Mouse (Mus musculus) embryo, embryonic 11.5 days (tissue): Measurements from ENCODE around the gene Trim30d.
"Not testable (repeated sequence)": the region's sequence is repeated elsewhere in the genome, so short reads cannot be mapped to it uniquely, and the experiment has no call there.

Experiments
- DNase-seq: peaks from one replicate; pipeline ENCODE4 v3.0.0-alpha.2; 2012; ENCODE audit warnings: low read depth, low spot score

The Trim30d gene

DNA sequence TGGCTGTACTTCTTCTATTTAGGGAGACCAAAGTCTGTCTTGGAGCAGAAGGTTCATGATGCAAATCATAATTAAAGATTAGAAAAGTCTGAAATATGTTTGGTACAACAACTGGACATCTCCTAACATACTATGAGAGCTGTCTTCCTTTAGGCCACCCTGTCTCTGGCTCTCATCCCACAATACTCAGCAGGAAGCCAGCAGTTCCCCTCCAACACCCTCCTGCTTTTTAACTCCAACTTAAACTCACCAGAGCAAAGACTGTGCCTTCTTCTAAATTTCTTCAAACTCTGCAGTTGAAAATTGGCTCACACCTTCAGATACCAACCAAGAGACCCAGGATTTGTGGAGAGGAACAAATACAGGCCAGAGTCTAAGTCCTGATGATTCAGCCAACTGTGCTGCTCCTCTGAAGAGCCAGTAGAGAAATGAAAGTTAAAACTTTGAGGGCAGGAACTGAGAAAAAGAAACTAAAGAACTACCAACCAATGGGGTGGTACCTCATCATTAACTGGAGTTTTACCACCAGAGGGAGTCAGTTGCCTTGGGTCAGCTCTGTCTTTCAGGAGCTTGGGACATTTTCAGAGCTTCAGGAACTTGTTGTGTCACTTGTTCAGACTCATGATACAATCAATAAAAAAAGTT, at the start of gene Trim30d:
TSS of gene Trim30d (minus strand) at position 429 of the 645 bp plus-strand sequence.
- not testable (repeated sequence) for DNase-seq

DNA sequence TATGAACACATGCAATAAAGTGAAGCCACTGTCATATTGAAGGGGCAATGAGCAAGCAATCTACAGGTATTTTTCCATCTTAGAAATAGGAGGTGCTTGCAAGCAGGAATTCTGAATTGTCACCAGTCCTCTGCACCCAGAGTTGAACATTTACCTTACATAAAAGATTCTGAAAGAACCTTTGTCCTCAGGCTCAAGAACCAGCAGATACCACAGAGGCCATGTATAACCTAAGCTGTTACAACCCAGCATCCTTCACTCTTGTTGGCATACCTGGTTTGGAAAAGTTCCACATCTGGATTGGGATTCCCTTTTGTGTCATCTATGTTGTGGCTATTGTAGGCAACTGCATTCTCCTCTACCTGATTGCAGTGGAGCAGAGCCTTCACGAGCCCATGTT, 45.1 kb upstream of the Trim30d start:
- DNase-seq: no peak

DNA sequence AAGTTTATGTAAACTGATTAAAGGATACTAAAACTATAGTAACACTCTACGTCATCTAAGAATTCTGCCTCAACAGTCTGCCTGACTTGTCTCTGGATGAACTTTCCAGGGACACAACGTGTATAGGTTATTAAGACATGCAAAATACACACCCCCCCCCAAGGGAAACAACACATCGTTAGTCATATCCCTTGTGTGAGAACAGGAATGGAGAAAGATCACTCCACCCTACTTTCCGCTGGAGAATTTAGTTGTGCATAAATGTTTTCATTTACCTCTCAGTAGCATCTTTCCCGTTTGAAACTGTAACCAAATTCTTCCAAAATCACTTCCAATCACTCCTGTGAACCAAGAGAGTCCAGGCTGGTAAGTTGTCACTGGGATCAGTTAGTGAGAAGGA, 42.2 kb upstream of the Trim30d start, which contains the start of gene Olfr651:
TSS of gene Olfr651 (plus strand) at position 301 of the 400 bp plus-strand sequence.
- DNase-seq: no peak

DNA sequence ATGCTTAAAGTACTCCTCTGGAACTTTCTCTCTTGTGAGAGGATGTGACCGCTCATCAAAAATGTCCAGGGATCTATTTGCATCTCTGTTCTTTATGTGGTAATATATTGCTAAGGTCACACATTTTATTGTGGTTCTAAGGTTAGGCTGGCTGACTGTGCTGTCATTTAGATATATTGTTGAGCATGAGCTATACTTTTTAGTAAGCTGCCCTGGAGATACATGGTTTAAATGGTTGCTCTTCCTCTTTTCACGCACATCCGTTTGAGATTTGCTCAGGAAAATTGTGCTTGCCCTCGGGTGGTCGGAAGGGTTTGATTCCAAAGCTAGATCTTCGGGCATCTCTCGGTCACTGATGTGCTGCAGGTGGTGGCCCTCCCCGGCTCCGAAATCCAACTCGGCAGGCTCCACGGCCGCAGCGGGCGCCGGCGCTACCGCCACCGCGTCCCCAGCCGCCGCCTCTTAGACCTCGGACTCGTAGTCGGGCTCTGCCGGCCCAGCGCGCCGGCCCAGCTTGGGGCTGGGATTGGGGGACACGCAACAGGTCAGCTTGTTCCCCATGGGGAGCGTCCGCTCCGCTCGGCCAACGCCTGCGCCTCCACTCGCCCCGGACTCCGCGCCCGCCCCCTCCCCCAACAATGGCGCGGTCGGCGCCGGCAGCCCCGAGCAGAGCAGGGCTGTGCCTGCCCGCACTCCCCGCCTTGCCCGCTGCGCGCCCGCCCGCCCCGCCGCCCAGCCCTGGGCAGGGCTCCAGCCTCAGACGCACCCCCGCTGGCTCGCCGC, 5.9 kb downstream of the Trim30d start:
- no peak for DNase-seq

DNA sequence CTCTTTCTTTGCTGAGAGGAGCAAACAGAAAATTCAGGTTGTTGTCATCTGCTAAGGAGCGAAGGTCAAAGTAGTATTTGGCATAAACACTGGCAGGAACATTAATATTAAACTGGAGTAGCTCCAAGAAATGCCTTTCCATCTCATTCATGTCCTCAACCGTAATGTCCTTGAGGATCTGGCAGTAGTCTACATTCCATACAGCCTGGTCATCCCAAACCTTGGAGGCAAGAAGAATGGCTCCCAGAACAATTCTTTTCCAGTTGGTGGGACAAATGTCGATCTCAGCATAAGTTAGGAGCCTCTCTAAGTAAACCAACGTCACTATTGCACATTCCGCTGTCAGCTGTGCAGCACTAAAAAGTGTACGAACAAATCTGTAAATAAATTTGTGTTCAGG, 6.5 kb downstream of the Trim30d start:
- not testable (repeated sequence) for DNase-seq

DNA sequence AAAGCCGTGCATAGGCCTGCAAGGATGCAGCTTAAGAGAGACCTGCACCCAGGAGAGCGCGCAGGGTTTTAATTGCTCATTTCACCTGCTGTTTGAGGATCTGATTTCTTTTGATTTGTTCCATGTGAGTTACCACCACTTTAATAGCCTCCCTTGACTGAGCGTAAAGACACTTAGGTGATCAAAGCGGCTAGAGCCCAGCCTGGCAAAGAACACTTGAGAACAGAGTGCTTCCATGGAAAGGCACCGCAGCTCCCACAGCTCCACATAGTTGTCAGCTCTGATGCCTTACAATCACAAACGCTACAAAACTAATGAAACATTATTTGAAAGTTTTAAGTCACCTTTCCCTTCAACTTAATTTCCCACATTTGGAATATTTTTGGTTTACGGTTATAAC, 8.2 kb downstream of the Trim30d start:
- not testable (repeated sequence) for DNase-seq

DNA sequence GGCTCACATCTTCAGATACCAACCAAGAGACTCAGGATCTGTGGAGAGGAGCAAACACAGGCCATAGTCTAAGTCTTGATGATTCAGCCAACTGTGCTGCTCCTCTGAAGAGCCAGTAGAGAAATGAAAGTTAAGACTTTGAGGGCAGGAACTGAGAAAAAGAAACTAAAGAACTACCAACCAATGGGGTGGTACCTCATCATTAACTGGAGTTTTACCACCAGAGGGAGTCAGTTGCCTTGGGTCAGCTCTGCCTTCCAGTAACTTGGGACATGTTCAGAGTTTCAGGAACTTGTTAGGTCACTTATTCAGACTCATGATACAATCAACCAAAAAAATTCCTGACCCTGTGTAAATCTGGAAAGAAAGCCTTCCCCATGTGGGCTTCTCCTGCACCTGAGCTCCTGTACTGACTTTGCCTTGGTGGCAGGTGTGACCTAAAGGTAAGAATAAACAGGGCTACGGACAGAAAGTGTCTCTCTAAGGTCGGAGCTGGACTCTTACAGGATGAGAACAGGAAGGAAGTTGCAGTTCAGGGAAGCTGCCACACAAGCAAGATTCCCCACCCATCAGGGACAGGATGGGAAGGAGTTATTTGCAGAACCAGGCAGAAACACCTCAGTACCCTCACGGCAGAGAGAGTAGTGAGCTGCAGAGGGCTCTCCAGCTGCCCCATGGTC, 42.4 kb downstream of the Trim30d start, which contains the start of gene Trim30a:
TSS of gene Trim30a (minus strand) at position 129 of the 680 bp plus-strand sequence.
- no peak for DNase-seq

DNA sequence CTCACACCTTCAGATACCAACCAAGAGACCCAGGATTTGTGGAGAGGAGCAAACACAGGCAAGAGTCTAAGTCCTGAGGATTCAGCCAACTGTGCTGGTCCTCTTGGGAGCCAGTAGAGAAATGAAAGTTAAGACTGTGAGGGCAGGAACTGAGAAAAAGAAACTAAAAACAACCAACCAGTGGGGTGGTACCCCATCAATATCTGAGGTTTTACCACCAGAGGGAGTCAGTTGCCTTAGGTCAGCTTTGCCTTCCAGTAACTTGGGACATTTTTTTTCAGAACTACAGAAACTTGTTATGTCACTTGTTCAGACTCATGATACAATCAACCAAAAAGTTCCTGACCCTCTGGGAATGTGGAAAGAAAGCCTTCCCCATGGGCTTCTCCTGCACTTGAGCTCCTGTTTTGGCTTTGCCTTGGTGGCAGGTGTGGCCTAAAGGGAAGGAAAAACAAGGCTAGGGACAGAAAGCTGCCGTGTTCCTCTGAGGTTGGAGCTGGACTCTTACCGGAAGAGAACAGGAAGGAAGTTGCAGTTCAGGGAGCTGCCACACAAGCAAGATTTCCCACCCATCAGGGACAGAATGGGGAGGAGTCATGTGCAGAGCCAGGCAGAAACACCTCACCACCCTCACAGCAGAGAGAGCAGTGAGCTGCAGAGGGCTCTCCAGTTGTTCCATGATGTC, 61.5 kb downstream of the Trim30d start:
- no peak for DNase-seq
